Mouse (Mus musculus): ENCODE measurements around the gene Hoxa11. TPM values are rescaled to one million over a fixed set of nuclear protein-coding genes. Genes with fewer than 3 reads are reported as not detected.

Hoxa11 gene
- polyA plus RNA-seq, 1 experiment from 2014 or later, result not detected

GRCm38 (mm10) chr6:52219234-52219942, 26.2 kb downstream of the Hoxa11 start:
- 12% methylated on average over 9 of the region's 9 CpGs for WGBS
- no peaks in the 10 kb centered on the region for H3K9me3 ChIP-seq (ENCODE audit: control insufficient read depth, low read length)

GRCm38 (mm10) chr6:52218643-52219215, 26.9 kb downstream of the Hoxa11 start:
- Histone ChIP-seq H3K4me3 (replicated peaks; ENCODE audit: low read depth, low read length) (no peak overlapping the region), H3K9me3 (ENCODE audit: control insufficient read depth, low read length) (no peaks in the 10 kb centered on the region), H3K27me3 (ENCODE audit: control insufficient read depth, insufficient read depth, low read length) (peaks cover 98% of the 10 kb centered on the region), H3K9ac (replicated peaks; ENCODE audit: low read length) (no peak overlapping the region), H3K27ac (replicated peaks; ENCODE audit: low read depth, low read length) (no peak overlapping the region), H3K4me1 (ENCODE audit: control insufficient read depth, insufficient read depth, low read length) (0 out of 2 replicates have a peak, but pooled peaks cover 3% of the 10 kb centered on the region), H3K36me3 (ENCODE audit: control insufficient read depth, insufficient read depth, low read length) (no peaks in the 10 kb centered on the region), H3K4me2 (ENCODE audit: low read length) (no peak overlapping the region)
- ATAC-seq (ENCODE audit: low FRiP score, low TSS enrichment) (no peak), DNase-seq (no peak)
- WGBS, result 5% methylated on average over 14 of the region's 14 CpGs

More at GRCm38 (mm10) chr6:52219234-52219942, 26.2 kb downstream of the Hoxa11 start:
- Histone ChIP-seq H3K27ac (replicated peaks; ENCODE audit: low read depth, low read length) (no peak overlapping the region), H3K4me3 (replicated peaks; ENCODE audit: low read depth, low read length) (no peak overlapping the region), H3K9ac (replicated peaks; ENCODE audit: low read length) (no peak overlapping the region), H3K36me3 (ENCODE audit: control insufficient read depth, insufficient read depth, low read length) (no peaks in the 10 kb centered on the region), H3K4me1 (ENCODE audit: control insufficient read depth, insufficient read depth, low read length) (0 out of 2 replicates have a peak, but pooled peaks cover 3% of the 10 kb centered on the region), H3K4me2 (ENCODE audit: low read length) (no peak overlapping the region), H3K27me3 (ENCODE audit: control insufficient read depth, insufficient read depth, low read length) (peaks cover 98% of the 10 kb centered on the region)
- DNase-seq, result no peak
- no peak for ATAC-seq (ENCODE audit: low FRiP score, low TSS enrichment)

GRCm38 (mm10) chr6:52217895-52218642, 27.5 kb downstream of the Hoxa11 start:
- no peak overlapping the region for H3K9ac ChIP-seq (replicated peaks; ENCODE audit: low read length)
- 4% methylated on average over 23 of the region's 23 CpGs for WGBS
- DNase-seq (no peak), ATAC-seq (ENCODE audit: low FRiP score, low TSS enrichment) (no peak)
- H3K4me1 ChIP-seq (ENCODE audit: control insufficient read depth, insufficient read depth, low read length), result 0 out of 2 replicates have a peak, but pooled peaks cover 3% of the 10 kb centered on the region
- no peaks in the 10 kb centered on the region for H3K36me3 ChIP-seq (ENCODE audit: control insufficient read depth, insufficient read depth, low read length)
- no peak overlapping the region for H3K27ac ChIP-seq (replicated peaks; ENCODE audit: low read depth, low read length)
- H3K9me3 ChIP-seq (ENCODE audit: control insufficient read depth, low read length), result no peaks in the 10 kb centered on the region
- H3K4me3 ChIP-seq (replicated peaks; ENCODE audit: low read depth, low read length), result no peak overlapping the region
- no peak overlapping the region for H3K4me2 ChIP-seq (ENCODE audit: low read length)
- peaks cover 98% of the 10 kb centered on the region for H3K27me3 ChIP-seq (ENCODE audit: control insufficient read depth, insufficient read depth, low read length)

- H3K9ac ChIP-seq (replicated peaks; ENCODE audit: low read length), result no peak overlapping the region
- H3K27me3 ChIP-seq (ENCODE audit: control insufficient read depth, insufficient read depth, low read length), result peaks cover 98% of the 10 kb centered on the region
- 0 out of 2 replicates have a peak, but pooled peaks cover 3% of the 10 kb centered on the region for H3K4me1 ChIP-seq (ENCODE audit: control insufficient read depth, insufficient read depth, low read length)
- DNase-seq (no peak), ATAC-seq (ENCODE audit: low FRiP score, low TSS enrichment) (no peak)
- peak overlapping the region; percentile 28 for H3K4me2 ChIP-seq (ENCODE audit: low read length)
- H3K9me3 ChIP-seq (ENCODE audit: control insufficient read depth, low read length), result no peaks in the 10 kb centered on the region
- peak overlapping the region; percentile 15; the same call in 1 of the 2 replicates for H3K4me3 ChIP-seq (replicated peaks; ENCODE audit: low read depth, low read length)
- H3K36me3 ChIP-seq (ENCODE audit: control insufficient read depth, insufficient read depth, low read length), result no peaks in the 10 kb centered on the region
- no peak overlapping the region for H3K27ac ChIP-seq (replicated peaks; ENCODE audit: low read depth, low read length)
- under 1% methylated on average over 25 of the region's 25 CpGs for WGBS
Measured at GRCm38 (mm10) chr6:52217459-52217768, 28.2 kb downstream of the Hoxa11 start.

- peak overlapping the region; percentile 28 for H3K4me2 ChIP-seq (ENCODE audit: low read length)
- H3K4me1 ChIP-seq (ENCODE audit: control insufficient read depth, insufficient read depth, low read length), result 0 out of 2 replicates have a peak, but pooled peaks cover 3% of the 10 kb centered on the region
- H3K27ac ChIP-seq (replicated peaks; ENCODE audit: low read depth, low read length), result no peak overlapping the region
- peak overlapping the region; percentile 15; the same call in 1 of the 2 replicates for H3K4me3 ChIP-seq (replicated peaks; ENCODE audit: low read depth, low read length)
- no peaks in the 10 kb centered on the region for H3K36me3 ChIP-seq (ENCODE audit: control insufficient read depth, insufficient read depth, low read length)
- DNase-seq, result no peak
- no peaks in the 10 kb centered on the region for H3K9me3 ChIP-seq (ENCODE audit: control insufficient read depth, low read length)
- ATAC-seq (ENCODE audit: low FRiP score, low TSS enrichment), result no peak
- WGBS, result 2% methylated on average over 60 of the region's 60 CpGs
- H3K9ac ChIP-seq (replicated peaks; ENCODE audit: low read length), result no peak overlapping the region
- H3K27me3 ChIP-seq (ENCODE audit: control insufficient read depth, insufficient read depth, low read length), result peaks cover 98% of the 10 kb centered on the region
Measured at GRCm38 (mm10) chr6:52216691-52217458, 28.7 kb downstream of the Hoxa11 start.

GRCm38 (mm10) chr6:52215771-52216535, 29.7 kb downstream of the Hoxa11 start:
- Histone ChIP-seq H3K36me3 (ENCODE audit: control insufficient read depth, insufficient read depth, low read length) (no peaks in the 10 kb centered on the region), H3K27me3 (ENCODE audit: control insufficient read depth, insufficient read depth, low read length) (peaks cover 99% of the 10 kb centered on the region), H3K4me2 (ENCODE audit: low read length) (no peak overlapping the region), H3K9ac (replicated peaks; ENCODE audit: low read length) (no peak overlapping the region), H3K9me3 (ENCODE audit: control insufficient read depth, low read length) (no peaks in the 10 kb centered on the region), H3K4me1 (ENCODE audit: control insufficient read depth, insufficient read depth, low read length) (0 out of 2 replicates have a peak, but pooled peaks cover 3% of the 10 kb centered on the region), H3K27ac (replicated peaks; ENCODE audit: low read depth, low read length) (no peak overlapping the region), H3K4me3 (replicated peaks; ENCODE audit: low read depth, low read length) (no peak overlapping the region)
- 2% methylated on average over 30 of the region's 30 CpGs for WGBS
- ATAC-seq (ENCODE audit: low FRiP score, low TSS enrichment), result no peak
- DNase-seq, result no peak

GRCm38 (mm10) chr6:52215070-52215469, 30.5 kb downstream of the Hoxa11 start:
- Histone ChIP-seq H3K9ac (replicated peaks; ENCODE audit: low read length) (no peak overlapping the region), H3K27ac (replicated peaks; ENCODE audit: low read depth, low read length) (no peak overlapping the region), H3K27me3 (ENCODE audit: control insufficient read depth, insufficient read depth, low read length) (peaks cover 98% of the 10 kb centered on the region), H3K4me1 (ENCODE audit: control insufficient read depth, insufficient read depth, low read length) (0 out of 2 replicates have a peak, but pooled peaks cover 3% of the 10 kb centered on the region), H3K9me3 (ENCODE audit: control insufficient read depth, low read length) (no peaks in the 10 kb centered on the region), H3K4me2 (ENCODE audit: low read length) (no peak overlapping the region), H3K4me3 (replicated peaks; ENCODE audit: low read depth, low read length) (no peak overlapping the region), H3K36me3 (ENCODE audit: control insufficient read depth, insufficient read depth, low read length) (no peaks in the 10 kb centered on the region)
- DNase-seq, result no peak
- ATAC-seq (ENCODE audit: low FRiP score, low TSS enrichment), result no peak
- 11% methylated on average over 3 of the region's 3 CpGs for WGBS

GRCm38 (mm10) chr6:52214271-52214670, 31.3 kb downstream of the Hoxa11 start:
- ATAC-seq (ENCODE audit: low FRiP score, low TSS enrichment) (no peak), DNase-seq (no peak)

More at GRCm38 (mm10) chr6:52214271-52214670, 31.3 kb downstream of the Hoxa11 start:
- Histone ChIP-seq H3K4me3 (replicated peaks; ENCODE audit: low read depth, low read length) (no peak overlapping the region), H3K36me3 (ENCODE audit: control insufficient read depth, insufficient read depth, low read length) (no peaks in the 10 kb centered on the region), H3K9ac (replicated peaks; ENCODE audit: low read length) (no peak overlapping the region), H3K27me3 (ENCODE audit: control insufficient read depth, insufficient read depth, low read length) (peaks cover 98% of the 10 kb centered on the region), H3K4me2 (ENCODE audit: low read length) (no peak overlapping the region), H3K9me3 (ENCODE audit: control insufficient read depth, low read length) (no peaks in the 10 kb centered on the region), H3K4me1 (ENCODE audit: control insufficient read depth, insufficient read depth, low read length) (0 out of 2 replicates have a peak, but pooled peaks cover 3% of the 10 kb centered on the region), H3K27ac (replicated peaks; ENCODE audit: low read depth, low read length) (no peak overlapping the region)
- WGBS, result 13% methylated on average over 5 of the region's 5 CpGs

All from midbrain, embryonic 14.5 days (tissue).